Mouse (Mus musculus) liver, embryonic 14.5 days (tissue): ENCODE data around the gene Tes3-ps.

Experiments
- CTCF ChIP-seq: IDR thresholded peaks from 2 replicates; pipeline ENCODE4 v1.5.1; 2016; ENCODE audit warnings: antibody characterized with exemption, low read depth, control low read depth
- EP300 ChIP-seq: IDR thresholded peaks from 2 replicates; pipeline ENCODE4 v1.6.1; 2016; ENCODE audit warnings: antibody characterized with exemption, low read depth

GRCm38 (mm10) chr13:49469002-49469401, 24.1 kb upstream of the Tes3-ps start:
- no peak for TF ChIP-seq CTCF
- TF ChIP-seq EP300, result no peak
